Mouse (Mus musculus): ENCODE data around the gene Prop1. TPM values are rescaled to one million over a fixed set of nuclear protein-coding genes. Genes with fewer than 3 reads are reported as not detected.

Gene Prop1
- not detected in 2 replicates for polyA plus RNA-seq (2015; fragmentation: Nextera tagmentation; extraction: Ambion mirVana)

DNA sequence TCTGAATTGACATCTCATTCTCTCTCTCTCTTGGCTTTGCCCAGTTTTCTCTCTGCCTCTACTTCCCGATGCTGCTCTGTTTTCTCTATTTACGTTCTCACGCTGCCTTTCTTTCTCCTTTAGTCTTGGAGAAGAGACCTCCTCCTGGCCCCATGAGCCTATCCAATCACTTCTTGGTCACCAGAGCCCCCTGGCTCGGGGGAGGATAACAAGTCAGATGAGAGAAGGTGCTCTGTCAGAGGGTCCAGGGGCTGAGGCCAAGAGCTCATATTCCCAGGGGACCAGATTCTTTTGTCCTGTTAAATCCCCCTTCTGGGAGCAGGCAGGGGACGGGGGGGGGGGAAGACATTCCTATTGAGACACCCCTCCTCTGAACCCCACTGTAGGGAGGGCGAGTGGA is at the start of gene Prop1:
Gene Prop1 (minus strand): TSS at position 101 of the 400 bp plus-strand sequence.

DNA sequence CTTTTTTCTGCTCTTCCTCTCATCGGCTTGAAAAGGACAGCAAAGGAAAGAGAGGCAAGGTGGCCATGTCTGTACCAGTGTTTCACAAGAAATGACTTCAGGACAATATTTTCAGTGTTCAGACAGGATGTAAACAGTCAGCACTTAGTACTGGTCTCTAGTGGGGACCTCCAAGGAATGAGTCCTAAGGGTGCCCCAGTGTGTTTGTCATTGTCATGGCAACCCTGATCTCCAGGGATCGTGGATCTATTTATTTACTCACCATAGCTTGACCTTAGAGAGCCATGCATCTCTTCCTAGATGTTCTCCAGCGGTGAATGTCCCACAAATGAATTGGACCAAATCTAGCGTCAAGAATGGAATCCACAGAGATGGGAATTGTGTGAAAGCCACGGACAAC is 49.7 kb upstream of the Prop1 start, which contains the start of gene Olfr51:
Gene Olfr51 (plus strand): TSS at position 301 of the 400 bp plus-strand sequence.

GRCm38 (mm10) chr11:50981667-50982066 is 28.1 kb upstream of the Prop1 start, which contains the start of gene Olfr1377:
TSS of gene Olfr1377 (plus strand) at chr11:50981967.

GRCm38 (mm10) chr11:50966230-50966629 is 12.7 kb upstream of the Prop1 start, which contains the start of gene Olfr1378:
TSS of gene Olfr1378 (plus strand) at chr11:50966530.

GRCm38 (mm10) chr11:50943506-50943905 is 10.1 kb downstream of the Prop1 start, which contains the start of gene 4933414I15Rik:
TSS of gene 4933414I15Rik (minus strand) at chr11:50943765.

DNA sequence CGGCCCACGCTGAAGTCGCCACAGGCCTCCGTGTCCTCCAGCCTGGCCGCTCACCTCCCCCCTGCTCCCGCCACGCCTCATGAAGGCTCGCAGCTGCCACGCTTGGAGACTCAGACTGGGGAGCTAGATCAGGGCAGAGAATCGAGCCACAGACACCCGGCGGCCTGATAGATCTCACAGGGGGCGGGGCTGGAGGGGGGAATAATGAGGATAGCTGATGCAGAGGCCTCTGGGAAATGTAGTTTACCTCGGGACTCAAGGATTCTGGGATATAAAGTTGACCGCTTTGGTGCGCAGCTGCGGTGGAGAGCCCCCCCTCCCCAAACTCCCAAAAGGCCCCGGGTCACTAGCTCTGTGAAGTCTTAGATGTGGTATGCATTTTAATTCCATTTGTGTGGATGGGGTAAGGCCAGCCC is 22.1 kb downstream of the Prop1 start, which contains the start of gene Zfp354b:
Gene Zfp354b (minus strand): TSS at position 183 of the 416 bp plus-strand sequence.

GRCm38 (mm10) chr11:50915671-50916320 is 37.8 kb downstream of the Prop1 start, which contains the start of gene Zfp2:
TSS of gene Zfp2 (minus strand) at chr11:50916165.

Other genes starting within 250 kb of the Prop1 start
- 8.2 and 8.6 TPM in 2 replicates for gene Zfp354c, start 126.0 kb downstream of the Prop1 start, polyA plus RNA-seq (2015; fragmentation: Nextera tagmentation; extraction: Ambion mirVana)
- gene Zfp879, start 112.2 kb downstream of the Prop1 start, polyA plus RNA-seq (2015; fragmentation: Nextera tagmentation; extraction: Ambion mirVana), result 0.18 and 0.28 TPM in 2 replicates
- 0.24 TPM in 1 of 2 replicates, not detected in the other for gene Grm6, start 103.1 kb downstream of the Prop1 start, polyA plus RNA-seq (2015; fragmentation: Nextera tagmentation; extraction: Ambion mirVana)
- 0.99 and 1.1 TPM in 2 replicates for gene Zfp454, start 66.1 kb downstream of the Prop1 start, polyA plus RNA-seq (2015; fragmentation: Nextera tagmentation; extraction: Ambion mirVana)
- gene Zfp2, start 37.6 kb downstream of the Prop1 start, polyA plus RNA-seq (2015; fragmentation: Nextera tagmentation; extraction: Ambion mirVana), result 1.9 and 2.6 TPM in 2 replicates
- gene Zfp354b, start 22.1 kb downstream of the Prop1 start, polyA plus RNA-seq (2015; fragmentation: Nextera tagmentation; extraction: Ambion mirVana), result 0.62 and 0.76 TPM in 2 replicates
- not detected in 2 replicates for gene 4933414I15Rik, start 10.0 kb downstream of the Prop1 start, polyA plus RNA-seq (2015; fragmentation: Nextera tagmentation; extraction: Ambion mirVana)
- gene Olfr1378, start 12.8 kb upstream of the Prop1 start, polyA plus RNA-seq (2015; fragmentation: Nextera tagmentation; extraction: Ambion mirVana), result not detected in 2 replicates
- gene Olfr1377, start 28.2 kb upstream of the Prop1 start, polyA plus RNA-seq (2015; fragmentation: Nextera tagmentation; extraction: Ambion mirVana), result not detected in 2 replicates
- not detected in 2 replicates for gene Olfr51, start 49.8 kb upstream of the Prop1 start, polyA plus RNA-seq (2015; fragmentation: Nextera tagmentation; extraction: Ambion mirVana)
- not detected in 2 replicates for gene Olfr54, start 60.5 kb upstream of the Prop1 start, polyA plus RNA-seq (2015; fragmentation: Nextera tagmentation; extraction: Ambion mirVana)
- gene Olfr1375, start 94.3 kb upstream of the Prop1 start, polyA plus RNA-seq (2015; fragmentation: Nextera tagmentation; extraction: Ambion mirVana), result not detected in 2 replicates
- gene Zfp354a, start 105.5 kb upstream of the Prop1 start, polyA plus RNA-seq (2015; fragmentation: Nextera tagmentation; extraction: Ambion mirVana), result 2.6 and 3.4 TPM in 2 replicates